Mouse (Mus musculus) T-helper 1 cell (primary cell): ENCODE measurements around the gene Gak.
"Not testable (repeated sequence)": the region's sequence is repeated elsewhere in the genome, so short reads cannot be mapped to it uniquely, and the experiment has no call there.

Experiments
- in situ Hi-C: fragments of 300-600 bp; cut with MboI, MseI; formaldehyde crosslinking; loops from one replicate; pipeline ENCODE4 v1.15.1; 2025; ENCODE audit warnings: high pct_unique_total_duplicates

Gene Gak

GRCm38 (mm10) chr5:108655891-108656650 lies 26.5 kb upstream of the Gak start:
- in situ Hi-C loops: no loop called here

- in situ Hi-C loops: no loop called here
These were observed 25.8 kb upstream of the Gak start for GRCm38 (mm10) chr5:108655381-108655780.

DNA sequence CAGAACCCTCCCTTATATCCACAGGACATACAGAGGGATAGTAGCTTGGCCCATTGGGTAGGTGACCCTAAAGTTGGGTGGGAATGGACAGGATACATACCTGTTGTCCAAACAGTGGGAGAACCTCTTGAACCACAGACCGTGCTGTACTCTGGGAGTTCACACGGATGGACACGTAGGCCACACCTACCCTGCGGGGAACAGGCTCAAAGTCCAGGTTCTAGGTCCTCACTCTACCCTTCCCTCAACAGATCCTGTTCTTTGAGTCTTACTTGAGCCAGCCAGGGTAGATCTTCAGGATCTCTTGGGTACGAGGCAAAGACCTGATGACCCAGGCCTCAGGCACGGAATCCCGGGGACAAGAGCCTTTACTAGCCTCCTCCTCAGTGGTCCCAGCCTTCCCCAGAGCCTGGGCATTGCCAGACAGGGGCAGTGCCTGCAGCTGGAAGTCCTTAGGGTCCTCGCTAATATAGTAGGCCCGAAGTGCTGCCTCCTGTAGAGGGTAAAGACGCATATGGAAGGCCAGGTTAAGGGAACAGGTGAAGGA lies 25.0 kb upstream of the Gak start:
- in situ Hi-C loops: no loop called here

DNA sequence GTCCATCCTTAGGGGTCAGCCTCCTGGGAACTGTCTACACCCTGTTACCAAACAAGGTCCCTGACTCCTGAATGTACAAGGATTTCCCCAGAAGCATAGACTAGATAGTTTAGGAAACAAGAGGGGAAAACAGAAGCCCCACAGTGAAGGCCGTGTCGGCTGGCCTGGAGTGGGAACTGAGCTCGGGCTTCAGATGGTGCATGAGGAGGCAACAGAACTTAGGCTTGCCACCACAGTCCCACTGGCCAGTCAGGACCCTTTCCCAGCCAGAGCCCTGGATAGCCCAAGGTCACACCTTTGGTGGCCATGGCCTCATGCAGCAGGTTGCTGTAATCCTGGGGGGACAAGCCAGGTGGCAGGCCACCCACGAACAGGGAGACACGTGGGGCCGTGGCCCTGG lies 23.8 kb upstream of the Gak start:
- in situ Hi-C loops: no loop called here

DNA sequence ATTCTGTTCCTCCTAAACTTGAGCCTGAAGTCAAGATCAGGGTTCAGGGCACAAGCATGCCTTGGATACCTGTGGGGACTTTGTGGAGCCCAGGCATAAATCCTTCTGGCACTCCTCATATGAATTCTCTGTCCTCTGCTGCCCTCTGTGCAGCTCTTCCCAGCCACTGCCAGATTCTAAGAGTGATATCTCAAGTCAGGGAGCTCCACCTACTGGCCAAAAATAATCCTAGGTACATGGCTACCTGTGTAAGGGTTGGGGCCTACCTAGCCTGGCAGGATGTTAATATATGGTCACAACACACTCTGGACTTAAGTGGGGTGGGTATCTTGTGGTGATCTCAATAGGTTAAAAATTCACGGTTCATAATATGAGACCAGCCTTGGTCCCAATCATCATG lies 22.3 kb upstream of the Gak start:
- in situ Hi-C loops: no loop called here

DNA sequence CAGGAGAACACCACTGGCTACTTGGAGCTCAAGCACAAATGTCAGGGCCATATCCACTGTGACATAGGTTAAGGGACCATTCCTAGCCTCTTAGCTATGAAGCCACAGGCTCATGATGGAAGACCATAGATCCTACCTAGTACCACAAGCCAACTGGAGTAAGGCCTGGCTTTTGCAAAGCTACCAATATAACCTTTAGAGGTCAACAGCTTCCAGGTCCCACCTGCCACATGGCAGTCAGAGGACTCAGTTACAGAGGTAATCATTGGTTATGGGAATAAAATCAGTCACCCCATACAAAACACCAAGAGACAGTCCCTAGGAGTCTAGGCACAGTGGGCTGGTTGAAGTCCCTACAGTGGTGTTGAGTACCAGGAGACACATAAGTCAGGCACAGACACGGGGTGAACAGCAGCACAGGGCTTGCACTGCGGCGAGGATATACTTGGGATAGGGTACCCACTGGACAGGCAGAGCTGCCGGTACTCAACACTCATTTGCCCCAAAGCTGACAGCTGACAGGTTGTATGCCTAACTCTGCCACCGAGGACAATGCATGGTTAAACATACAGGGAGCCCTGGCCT lies 21.7 kb upstream of the Gak start:
- in situ Hi-C loops: no loop called here

DNA sequence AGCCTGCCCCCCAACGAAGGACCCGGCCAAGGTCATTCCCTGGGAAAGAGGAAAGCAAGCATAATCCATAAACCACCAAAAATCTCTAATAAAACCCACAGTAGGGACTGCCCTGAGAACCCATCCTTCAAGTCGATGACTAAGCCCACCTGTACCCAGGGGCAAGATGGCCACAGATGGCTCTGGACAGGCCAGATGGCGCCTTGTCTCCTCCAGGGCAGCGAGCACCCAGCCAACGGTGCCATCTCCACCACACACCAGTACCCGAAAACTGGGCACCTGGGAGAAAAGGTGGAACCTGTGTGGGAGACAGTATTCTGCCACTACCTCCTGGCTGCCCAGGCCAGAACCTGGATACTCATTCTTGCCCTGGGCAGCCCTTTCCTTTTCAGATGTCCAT lies 20.8 kb upstream of the Gak start:
- in situ Hi-C loops: no loop called here

DNA sequence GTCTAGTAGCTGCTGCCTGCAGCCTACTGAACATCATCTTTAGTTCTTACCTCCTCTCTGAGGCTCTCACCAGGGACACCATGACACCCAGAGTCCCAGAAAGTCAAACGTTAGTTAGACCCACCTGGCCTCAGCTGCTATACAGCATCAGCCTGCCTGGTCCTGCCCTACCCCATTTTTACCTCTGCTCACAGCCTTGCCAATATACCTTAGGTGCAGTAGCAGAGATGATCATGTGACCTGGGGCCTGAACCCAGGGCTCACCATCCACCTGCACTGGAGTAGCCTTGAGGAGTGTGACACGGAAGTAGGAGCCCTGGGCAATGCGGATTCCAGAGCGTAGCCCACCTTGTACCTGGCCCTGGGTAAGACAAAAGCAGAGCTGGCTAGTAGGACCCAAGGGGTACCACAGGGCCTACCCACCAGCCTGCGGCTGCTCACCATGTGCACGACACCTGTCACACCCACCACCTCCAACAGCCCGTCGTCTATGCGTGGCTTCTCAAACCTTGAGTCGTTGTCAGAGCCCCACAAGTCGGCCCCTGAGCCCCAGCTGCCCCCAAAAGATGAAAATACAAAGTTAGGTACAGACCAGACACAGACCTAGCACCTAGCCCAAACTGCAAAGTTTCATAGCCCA lies 19.5 kb upstream of the Gak start:
- in situ Hi-C loops: no loop called here

DNA sequence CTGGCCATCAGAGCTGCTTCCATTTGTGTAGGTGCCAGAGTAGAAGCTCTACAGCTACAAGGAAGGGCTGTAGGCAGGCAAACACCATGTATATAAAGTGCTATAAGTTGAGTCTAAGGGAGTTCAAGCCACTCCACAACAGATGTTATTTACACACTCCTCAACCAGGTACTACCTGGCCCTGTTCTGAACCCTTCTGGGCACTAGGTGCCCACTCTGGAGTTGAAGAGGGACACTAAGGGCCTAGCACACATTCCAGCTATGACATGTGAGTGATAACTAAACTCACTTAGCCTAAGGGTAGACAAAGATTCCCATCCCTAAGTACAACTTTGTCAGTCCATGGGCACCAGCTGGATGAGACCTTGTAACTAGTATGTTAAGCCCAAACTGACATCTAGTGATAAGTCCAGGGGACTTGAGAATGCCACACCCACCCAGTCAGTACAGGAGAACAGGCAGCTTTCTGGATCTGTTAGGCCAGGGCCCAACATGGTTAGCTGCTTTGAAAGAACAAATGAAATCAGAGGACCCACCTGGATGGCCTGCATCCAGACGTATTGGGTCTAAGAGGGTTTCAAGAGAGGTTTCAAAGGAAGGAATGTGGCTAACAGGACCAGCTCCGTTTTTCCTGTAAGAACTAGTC lies 18.4 kb upstream of the Gak start:
- in situ Hi-C loops: no loop called here

- in situ Hi-C loops: no loop called here
These were observed 17.8 kb upstream of the Gak start for GRCm38 (mm10) chr5:108647311-108647710.

DNA sequence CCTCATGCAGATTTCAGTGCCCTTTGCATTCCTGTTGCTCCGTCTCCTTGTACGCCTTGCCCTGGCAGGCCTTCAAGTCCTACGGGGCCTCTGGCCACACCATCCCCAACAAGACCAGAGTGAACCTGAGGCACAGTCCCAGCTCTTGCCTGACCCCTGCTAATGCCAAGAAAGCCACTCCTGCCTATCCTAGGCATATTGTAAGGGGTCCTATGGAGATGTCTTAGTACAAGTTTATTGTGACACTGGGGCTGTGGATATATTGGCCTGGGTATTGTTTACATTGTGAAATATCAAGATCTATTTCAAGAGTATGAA lies 16.7 kb upstream of the Gak start:
- in situ Hi-C loops: no loop called here

- in situ Hi-C loops: no loop called here
These were observed 16.2 kb upstream of the Gak start for GRCm38 (mm10) chr5:108645651-108646342.

DNA sequence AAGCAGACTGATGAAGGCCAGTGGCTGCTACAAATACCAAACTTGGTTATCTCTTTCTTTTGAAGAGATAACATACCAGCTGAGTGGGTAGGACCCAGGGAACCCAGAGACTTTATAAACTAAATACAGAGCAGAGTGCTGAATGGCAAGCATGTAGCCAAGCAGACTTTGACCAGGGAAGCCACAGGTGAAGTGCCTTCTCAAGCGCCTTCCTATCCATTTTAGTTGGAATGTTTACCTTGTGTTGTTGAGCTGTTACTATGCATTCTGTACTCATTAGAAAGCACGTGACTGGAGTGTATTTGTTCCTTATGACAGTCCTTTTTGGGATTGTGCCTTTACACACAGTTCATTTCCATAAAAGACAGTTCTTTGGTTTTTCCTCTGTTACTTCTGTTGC lies 14.1 kb upstream of the Gak start:
- in situ Hi-C loops: no loop called here

- in situ Hi-C loops: no loop called here
These were observed 6.6 kb upstream of the Gak start for GRCm38 (mm10) chr5:108636172-108636571.

DNA sequence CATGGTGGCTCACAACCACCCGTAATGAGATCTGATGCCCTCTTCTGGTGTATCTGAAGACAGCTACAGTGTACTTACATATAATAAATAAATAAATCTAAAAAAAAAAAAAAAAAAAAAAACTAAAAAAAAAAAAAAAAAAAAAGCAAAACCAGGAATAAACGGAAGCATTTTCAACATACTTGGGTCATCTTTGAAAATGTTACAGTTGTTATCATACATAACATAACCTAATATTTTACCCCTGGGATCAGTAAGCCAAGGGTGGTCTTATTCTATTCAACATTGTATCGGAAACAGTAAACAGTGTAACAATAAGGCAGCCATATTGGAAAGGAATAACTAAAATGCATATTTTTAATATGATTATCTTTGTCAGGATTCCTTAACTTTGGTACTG lies 4.5 kb upstream of the Gak start:
- in situ Hi-C loops: not testable (repeated sequence)

DNA sequence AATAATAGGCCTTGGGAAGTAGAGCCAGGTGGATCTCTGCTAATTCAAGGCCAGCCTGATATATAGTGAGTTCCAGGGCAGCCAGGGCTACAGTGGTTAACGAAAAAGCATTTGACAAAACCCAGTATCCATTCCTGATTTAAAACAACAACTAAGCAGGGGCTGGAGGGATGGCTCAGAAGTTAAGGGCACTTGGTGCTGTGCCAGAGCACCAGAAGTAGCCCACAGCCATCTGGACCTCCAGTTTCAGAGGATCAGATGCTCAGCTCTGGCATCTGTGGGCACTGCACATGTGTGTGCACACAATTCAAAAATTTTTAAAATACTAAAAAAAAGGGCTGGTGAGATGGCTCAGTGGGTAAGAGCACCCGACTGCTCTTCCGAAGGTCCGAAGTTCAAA lies 4.1 kb upstream of the Gak start:
- in situ Hi-C loops: no loop called here

DNA sequence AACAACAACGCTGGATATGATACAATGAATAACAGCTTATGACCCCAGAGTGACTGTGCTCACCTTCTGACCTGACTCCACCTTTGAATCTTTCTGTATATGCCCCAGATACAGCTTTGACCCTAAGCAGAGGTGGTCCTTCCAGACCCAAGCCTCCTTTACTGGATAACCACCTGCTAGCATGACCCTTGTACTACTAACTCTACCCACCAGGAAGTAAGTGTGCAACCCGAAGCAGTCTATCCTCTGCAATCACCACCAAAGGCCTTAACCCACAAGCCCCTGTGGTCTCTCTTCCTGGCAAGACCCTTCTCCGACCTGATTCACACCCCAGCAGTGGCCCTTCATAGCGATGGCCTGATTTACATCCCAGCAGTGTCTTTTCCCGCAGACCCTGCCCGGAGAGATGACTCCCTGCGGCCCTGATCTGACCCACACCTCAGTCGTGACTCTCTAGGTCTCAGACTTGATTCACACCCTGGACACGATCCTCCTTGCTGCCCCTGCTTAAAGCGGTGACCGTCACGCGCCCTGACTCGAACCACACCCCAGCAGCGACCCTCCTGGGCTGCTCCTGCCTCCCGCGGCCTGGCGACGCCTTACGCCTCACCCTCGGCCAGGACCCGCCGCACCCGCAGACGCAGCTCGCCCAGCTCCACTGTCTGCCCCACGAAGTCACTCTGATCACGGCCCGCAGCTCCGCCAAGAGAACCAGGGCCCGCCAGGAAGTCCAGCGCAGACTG lies 493 bp downstream of the Gak start:
- in situ Hi-C loops: no loop called here

DNA sequence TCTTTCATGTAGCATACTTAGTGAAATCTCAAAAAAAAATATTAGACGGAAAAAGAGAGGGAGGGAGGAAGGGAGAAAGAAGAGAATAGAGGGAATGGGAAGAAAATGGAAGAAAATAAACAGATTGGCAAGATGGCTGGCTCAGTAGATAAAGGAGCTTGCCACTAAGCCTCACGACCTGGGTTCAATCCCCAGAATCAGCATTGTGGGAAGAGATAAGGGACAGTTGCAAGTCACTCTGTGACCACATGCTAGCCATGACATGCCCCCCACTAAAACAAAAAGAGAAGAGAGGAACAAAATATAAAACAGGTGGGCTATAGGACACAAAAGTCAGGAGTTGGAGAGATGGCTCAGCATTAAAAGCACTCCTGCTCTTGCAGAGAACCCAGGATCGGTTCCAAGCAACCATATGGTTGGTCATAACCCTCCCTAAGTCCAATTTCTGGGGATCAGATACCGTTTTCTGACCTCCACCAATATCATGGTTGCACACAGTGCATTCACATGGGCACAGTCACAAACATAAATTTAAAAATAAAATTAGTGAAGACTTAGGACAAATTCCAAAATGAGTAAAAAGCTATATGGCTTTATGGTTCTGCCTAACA lies 3.4 kb downstream of the Gak start:
- in situ Hi-C loops: no loop called here

GRCm38 (mm10) chr5:108621870-108622269 lies 7.7 kb downstream of the Gak start:
- in situ Hi-C loops: no loop called here

- in situ Hi-C loops: no loop called here
These were observed 19.1 kb downstream of the Gak start for GRCm38 (mm10) chr5:108610426-108610825.

DNA sequence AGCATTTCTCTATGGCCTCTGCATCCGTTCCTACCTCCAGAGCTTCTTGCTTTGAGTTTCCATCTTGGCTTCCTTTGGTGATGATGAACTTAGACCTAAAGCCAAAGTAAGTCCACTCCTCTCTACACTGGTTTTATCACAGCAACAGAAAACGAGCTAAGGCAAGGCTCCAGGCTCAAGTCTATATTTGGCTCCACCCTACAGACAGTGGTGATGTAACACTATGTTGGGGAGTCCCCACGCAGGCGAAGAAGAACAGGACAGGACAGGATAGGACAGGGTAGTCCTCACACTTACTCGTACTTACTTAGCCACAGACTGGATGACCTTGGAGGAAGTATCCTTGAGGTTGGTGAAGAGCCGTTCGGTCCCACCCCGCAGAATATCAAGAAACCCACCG lies 27.0 kb downstream of the Gak start:
- in situ Hi-C loops: no loop called here
